Mouse (Mus musculus) megakaryocyte-erythroid progenitor cell, adult 5-6 weeks (primary cell): ENCODE results near the gene Stx5a. TPM values are rescaled to one million over a fixed set of nuclear protein-coding genes. Genes with fewer than 3 reads are reported as not detected.
A peak's percentile ranks its signal among the peaks of the same experiment; 100 is the strongest.
"Not testable (repeated sequence)": the region's sequence is repeated elsewhere in the genome, so short reads cannot be mapped to it uniquely, and the experiment has no call there.

Source experiments
- ATAC-seq: replicated peaks from 2 replicates; pipeline ENCODE4 v1.8.0; 2016; ENCODE audit warnings: mild to moderate bottlenecking, inconsistent platforms; ENCODE audit not compliant: severe bottlenecking, poor library complexity, low FRiP score, low TSS enrichment
- total RNA-seq, 2 experiments: library from RNA; stranded (forward) in 1 of 2; stranded (reverse) in 1 of 2; fragments of 200-1000, 215-1000 nt in 1 of 2; fragments of >200 nt in 1 of 2; fragmentation: Nextera tagmentation in 1 of 2; gene quantifications; 2 replicates each; pipeline ENCODE4 v1.2.3; 2014 to 2017

The Stx5a gene
- total RNA-seq, 2 experiments from 2014 or later: 35.5 to 80.4 TPM

DNA sequence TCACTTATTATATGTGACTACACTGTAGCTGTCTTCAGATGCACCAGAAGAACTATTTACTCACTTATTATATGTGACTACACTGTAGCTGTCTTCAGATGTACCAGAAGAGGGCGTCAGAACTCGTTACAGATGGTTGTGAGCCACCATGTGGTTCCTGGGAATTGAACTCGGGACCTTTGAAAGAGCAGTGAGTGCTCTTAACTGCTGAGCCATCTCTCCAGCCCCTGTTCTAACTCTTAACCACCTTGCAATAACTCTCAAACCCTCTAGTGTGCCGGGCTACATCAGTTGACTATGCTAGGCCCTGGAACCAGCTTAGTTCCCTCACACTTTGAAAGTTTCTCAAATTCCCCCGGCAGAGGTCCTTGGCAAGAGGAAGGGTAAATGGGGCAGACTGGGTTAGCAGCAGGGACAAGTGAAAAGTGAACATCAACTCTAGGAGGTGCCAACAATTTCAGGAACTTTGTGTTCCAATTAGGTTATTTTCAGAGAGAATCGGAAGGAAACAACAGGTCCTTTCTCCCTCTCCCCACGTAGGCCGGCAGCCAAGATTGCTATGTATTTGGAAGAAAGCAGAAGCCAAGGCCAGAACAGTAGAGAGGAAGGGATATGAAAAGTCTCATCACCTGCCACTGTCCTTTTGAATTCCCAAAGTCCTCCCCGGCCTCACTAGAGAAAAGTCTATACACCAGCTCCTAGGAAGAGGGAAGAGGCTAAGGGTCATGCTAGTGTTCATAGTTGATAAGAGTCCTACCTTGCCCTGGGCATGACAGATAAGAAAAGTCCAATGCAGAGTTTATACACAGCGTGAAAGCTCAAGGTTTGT, 26.3 kb upstream of the Stx5a start:
- peak; percentile 48 for ATAC-seq

DNA sequence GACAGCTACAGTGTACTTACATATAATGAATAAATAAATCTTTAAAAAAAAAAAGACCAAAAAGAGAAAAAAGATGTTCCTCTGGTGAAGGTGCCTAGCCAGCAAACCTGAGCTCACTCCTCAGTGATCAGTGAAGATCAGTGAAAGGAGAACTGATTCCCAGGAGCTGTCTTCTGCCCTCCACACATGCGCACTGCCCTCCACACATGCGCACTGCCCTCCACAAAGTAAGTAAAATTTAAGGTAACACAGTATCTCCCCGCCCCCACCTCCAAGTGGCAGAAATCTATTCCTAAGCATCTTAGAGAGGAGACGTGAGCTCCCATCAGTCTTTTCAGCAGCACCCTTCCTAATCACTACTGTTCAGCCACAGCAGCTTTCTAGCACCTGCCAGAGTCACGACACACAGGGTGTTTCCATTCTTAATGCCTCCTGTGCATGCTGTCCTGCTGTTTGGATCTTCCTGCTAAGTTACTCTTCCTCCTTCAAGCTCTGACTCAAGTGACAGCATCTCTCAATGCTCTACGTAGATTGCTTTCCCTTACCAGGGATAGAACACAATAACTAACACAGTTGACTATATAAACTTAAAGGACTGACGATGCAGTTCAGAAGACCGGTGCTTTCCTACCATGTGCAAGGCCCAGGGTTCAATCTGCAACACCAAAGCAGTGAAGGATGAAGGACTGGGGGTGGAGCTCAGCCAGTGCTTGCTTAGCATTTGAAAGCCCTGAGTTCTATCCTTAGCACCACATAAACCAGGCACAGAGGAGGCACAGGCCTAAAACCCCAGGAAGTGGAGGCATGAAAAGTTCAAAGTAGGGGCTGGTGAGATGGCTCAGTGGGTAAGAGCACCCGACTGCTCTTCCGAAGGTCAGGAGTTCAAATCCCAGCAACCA, 25.1 kb upstream of the Stx5a start:
- ATAC-seq: no peak

DNA sequence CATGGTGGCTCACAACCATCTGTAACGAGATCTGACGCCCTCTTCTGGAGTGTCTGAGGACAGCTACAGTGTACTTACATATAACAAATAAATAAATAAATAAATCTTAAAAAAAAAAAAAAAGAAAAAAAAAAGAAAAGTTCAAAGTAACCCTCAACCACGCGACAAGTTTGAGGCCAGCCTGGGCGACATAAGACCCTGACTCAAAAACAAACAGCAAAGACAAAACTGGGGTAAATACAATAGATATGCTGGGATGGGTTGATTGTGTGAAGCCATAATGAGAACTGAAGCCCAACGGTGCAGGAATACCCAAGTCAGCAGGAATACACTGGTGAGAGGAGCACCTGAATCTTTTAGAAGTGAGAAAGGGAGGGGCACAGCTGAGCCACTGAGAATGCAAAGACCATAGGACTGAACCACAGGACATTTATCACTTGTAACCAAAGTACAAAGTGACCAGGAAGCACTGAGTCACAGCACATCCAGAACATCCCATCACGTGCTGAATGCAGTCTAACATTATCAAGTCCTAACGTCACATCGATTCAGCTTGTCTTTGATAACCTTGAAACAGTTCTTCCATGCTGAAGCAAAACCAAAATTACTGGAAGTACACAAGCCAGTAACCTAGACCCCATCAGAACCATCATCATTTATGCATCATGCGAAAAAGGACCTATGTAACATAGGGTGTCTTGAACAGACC, 24.3 kb upstream of the Stx5a start:
- ATAC-seq: no peak

DNA sequence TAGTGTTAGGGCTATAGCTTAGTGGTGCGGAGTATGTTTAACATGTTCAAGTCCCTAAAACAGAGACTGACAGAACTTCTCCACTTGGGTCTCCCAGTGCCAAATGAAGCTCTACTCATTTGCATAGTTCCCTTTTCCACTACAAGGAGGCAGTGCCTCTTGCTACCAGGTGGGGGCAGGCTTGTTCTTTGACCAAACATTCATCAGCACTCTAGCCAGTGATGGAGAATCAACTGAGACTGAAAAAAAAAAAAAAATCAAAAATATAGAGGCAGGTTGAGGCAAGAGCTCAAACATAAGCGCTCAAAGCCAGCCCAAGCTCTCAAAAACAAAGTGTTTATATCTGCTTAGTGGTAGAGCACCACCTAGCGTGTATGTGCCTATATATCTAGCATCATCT, 22.9 kb upstream of the Stx5a start:
- ATAC-seq: no peak

DNA sequence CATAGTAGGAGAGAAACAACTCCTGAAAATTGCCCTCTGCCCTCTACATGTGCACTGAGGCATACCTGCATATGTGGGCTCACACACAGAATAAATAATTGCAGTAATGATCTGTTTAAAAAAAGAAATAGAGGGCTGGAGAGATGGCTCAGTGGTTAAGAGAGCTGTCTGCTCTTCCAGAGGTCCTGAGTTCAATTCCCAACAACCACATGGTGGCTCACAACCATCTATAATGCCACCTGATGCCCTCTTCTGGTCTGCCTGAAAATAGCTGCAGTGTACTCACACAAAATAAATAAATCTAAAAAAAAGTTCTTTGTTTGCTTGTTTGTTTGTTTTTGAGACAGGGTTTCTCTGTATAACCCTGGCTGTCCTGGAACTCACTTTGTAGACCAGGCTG, 22.2 kb upstream of the Stx5a start:
- ATAC-seq: not testable (repeated sequence)

DNA sequence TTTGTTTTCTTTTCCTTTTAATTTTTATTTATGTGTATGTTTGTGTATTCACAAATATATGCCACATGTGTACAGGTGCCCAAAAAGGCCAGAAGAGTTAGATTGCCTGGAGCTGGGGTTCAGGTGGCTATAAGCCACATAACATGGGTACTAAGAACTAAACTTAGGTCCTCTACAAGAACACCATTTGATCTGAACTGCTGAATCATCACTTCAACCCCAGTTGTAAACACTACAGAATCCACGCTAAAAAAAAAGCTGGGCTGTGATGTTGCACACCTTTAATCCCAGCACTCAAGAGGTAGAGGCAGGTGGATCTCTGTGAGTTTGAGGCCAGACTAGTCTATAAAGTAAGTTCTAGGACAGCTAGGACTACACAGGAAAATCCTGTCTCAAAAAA, 19.8 kb upstream of the Stx5a start:
- ATAC-seq: no peak

DNA sequence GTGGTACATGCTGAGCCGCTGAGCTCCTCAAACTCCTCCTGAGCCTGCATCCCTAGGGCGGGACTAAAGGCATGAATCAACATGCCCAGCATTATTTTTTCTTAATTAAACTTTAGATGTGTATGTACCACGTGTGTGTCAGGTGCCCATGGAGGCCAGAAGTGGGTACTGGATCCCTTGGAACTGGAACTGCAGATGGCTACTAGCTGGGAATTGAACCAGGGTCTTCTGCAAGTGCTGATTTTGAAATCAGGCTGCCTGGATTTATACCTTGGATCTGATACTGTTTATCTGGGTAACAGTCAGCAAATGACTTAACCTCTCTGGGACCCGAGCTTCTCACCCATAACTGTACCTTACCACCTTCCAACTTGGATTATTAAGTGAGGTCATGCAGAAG, 19.2 kb upstream of the Stx5a start:
- no peak for ATAC-seq

DNA sequence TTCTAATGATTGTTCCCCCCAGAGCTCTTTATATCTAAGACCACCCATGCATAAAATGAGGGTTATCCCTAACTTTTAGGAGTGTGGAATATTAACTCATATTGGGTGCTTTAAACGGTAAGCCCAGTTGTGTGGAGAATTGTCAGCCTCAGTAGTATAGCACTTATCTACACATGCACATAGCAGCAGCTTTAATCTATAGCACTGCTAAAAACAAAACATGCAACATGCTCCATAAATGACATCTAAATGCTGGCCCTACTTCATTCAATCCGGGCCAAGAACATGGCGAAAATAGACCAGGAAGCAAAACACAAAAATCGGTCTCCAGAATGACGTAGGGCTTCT, 18.7 kb upstream of the Stx5a start:
- ATAC-seq: 0 out of 2 replicates have a peak, but pooled peaks have one; percentile 2

DNA sequence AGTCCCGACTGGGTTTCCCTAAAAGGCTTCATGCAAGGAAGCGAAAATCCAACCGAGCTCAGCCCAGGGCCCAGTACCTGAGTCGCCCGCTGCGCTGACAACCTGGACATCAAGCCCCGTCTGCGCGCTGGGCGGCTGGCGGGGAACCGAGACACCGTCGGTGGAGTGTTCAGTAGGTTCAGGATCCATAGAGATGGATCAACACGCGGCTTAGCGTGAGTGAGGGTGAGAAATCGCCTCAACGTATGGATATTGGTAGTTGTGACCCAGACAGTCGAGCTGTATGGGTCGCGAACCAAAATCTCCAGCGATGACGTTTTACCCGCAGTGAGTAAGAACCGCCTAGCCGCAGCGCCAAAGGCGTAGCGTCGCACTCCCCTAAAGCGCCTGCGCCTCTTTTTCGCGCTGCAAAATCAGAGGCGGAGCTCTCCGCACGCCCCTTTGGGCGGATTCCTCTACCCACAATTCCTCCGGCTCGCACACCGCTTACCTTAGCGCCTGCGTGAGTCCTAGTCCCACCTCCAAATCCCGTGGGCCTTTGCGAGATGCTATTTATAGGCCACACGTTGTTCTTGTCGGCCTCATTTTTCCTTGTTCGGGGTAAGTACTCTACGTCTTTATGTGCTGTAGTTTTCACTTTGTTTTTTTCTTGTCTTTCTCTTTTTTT, 18.2 kb upstream of the Stx5a start, which contains the start of gene Slc3a2:
Gene Slc3a2, minus strand, starts transcription at position 463 of the 667 bp plus-strand sequence.
- ATAC-seq: peak; percentile 82

DNA sequence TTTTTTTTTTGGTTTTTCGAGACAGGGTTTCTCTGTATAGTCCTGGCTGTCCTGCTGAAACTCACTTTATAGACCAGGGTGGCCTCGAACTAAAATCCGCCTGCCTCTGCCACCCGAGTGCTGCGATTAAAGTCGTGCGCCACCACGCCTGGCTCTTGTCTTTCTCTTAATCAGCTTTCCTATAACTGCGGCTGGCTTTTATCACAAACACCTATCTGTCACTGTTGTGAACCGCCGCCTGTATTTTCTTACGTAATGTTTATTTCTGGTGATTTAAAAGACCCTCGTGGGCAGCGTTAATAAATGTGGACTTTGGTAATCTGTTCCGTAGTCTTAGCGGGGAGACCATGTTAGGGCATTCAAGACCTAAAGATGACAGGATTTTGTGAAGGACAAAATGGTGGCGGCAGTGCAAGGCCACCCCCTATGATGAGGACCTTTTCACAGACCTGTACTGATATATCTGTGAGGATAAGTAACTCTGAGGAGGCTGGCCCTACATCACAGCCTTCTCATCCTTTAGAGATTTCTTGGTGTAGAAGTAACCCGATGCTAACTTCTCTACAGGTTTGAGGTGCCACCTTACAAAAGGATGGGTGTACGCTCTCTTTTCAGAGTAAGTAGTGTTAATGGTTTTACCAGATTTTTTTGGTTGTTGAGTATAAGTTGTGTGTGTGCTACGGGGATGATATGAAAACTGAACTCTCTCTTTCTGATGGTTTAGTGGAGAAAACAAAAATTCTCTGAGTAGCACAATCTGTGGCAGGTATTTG, 17.5 kb upstream of the Stx5a start:
- ATAC-seq: no peak

DNA sequence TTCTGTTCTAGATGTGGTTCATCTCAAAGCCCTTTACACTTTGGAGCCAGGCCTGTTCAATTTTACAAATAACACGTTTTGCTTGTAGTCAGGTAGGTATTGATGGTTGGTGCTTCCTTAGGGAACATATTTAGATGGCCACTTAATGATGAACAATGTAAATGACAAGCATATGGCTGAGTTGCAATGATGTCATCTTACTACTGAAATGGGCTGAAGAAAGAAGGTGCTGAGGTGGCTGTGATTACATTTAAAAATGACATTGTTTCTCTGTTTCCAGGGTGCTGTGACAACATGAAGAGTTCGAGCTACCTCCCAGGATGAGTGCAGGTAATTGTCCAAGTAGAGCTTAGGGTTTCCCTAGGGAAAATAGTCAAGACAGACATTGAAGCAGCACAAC, 16.8 kb upstream of the Stx5a start:
- no peak for ATAC-seq

DNA sequence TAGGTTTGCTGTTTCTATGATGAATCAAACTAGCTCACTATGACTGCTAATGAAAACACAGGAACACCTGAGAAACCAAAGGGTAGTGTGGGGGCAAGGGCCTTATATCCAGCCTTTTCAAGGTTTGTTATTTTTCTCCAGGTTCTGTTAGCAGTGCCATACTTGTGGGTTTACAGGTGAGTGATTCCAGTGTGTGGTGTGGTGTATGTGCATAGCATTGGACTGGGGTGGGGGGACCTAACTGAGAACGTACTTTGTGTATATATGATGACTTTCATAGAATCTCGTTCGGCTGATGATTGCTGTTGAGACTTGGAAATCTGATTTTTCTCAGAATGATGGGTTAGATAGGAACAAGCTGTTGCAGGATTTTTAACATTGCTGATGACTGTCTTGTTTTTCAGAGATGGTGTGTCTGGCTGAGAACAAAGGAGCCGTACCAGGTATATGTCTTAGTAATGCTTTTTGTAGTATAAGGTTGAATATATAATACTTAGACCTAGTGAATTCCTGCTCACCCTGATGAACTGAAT, 16.1 kb upstream of the Stx5a start:
- ATAC-seq: no peak

DNA sequence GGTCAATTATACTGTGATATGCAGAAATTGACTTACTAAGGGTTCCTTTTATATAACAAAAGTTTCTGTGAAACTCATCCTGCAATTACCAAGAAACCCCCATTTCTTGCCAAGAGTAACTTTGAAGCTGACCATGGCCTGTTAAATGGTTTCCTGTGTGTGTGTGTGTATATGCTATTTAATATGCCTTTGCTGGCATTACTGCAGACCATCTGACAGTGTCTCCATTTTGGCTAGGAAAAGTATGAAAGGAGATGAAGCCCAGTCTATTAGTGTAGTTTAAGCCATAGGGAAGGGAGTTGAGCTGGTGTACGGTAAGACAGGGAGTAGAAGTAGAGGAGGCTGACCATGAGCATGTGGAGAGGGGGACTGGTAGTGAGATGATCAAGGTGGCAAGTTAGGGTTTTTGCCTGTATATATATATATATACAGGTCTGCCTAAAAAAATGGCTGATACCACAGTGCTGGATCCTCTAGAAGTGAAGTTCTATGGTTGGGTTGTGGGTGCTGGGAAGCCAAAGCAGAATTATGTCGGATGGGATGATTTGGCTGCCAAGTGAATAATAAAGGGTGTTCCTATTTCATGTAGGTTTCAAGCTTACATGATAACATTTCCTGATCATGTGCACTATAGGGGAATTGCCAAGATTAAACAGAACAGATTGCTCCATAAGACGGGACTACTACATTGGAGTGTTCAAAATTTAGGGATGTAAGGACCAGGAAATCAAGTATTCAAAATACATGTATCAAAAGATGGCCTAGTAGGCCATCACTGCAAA, 14.4 kb upstream of the Stx5a start:
- ATAC-seq: 0 out of 2 replicates have a peak, but pooled peaks have one; percentile 2

DNA sequence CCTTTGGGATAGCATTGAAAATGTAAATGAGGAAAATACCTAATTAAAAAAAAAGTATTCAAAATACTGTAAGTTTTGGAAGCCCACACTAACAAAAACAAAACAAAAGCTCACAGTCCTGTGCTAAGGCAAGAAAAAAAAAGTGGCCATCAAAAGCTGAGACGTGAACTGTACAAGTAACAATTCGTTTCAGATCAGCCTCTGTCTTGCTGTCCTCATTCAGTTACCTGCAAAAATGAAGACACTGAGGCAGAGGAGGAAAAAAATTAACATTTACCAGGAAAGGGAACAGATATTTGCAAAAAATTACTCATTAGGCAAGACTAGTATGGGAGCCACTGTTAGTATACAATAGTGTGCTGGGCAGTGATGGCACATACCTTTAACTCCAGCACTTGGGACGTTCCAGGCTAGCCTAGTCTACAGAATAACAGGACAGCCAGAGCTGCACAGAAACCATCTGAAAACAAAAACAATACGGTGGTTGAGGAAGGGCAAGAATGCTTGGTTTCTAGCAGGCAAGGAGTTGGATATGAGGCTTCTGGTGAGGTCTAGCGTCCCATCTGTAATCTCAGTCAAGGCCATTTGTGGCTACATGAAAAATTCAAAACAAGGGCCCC, 13.6 kb upstream of the Stx5a start:
- ATAC-seq: peak; percentile 26; the same call in 1 of the 2 replicates

DNA sequence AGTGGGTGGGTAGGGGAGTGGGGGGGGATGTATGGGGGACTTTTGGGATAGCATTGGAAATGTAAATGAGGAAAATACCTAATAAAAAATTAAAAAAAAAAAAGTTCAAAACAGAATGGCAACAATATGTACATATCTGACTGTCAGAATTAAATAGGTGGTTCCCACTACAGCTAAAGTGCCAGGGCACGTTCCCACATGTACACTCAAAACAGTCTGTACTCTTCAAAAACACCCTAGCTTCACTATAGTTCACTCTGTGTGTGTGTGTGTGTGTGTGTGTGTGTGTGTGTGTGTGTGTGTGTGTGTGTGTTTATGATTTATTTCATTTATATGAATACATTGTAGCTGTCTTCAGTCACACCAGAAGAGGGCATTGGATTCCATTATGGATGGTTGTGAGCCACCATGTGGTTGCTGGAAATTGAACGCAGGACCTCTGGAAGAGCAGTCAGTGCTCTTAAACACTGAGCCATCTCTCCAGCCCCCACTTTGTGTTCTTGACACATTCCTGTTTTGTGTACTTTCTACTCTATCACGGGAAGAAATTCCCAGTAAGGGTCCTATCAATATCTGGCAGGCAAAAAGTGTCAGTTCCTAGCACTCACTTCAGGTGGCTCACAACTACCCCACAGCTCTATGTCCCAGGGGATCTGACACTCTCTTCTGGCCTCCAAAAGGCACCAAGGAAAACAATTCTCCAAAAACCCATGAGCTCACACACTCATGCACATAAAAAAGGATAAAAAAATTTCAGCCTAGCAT, 12.7 kb upstream of the Stx5a start:
- not testable (repeated sequence) for ATAC-seq

DNA sequence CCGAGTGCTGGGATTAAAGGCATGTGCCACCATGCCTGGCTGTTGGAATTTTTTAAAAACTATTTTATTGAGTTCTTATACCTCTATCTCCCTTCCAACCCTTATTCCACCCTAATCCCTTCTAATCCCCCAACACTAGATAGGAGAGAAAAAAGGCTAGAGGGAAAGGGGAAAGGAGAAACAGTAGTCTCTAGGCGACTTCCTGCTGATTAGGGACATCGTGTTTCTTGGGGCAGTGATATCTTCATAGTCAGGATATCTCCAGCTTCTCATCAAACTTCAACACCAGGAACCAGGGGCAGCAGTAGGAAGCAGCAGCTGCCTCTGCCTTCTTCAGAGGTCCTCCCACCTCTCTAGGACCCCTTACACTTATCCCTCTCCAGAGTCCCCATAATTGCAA, 6.9 kb upstream of the Stx5a start:
- ATAC-seq: no peak
